Mouse (Mus musculus) thymus, adult 2 months (tissue): Measurements from ENCODE around the gene Kif23. TPM values are rescaled to one million over a fixed set of nuclear protein-coding genes. Genes with fewer than 3 reads are reported as not detected.

Experiments used
- DNase-seq: peaks from one replicate; pipeline ENCODE4 v3.0.0; 2021
- H3K27ac ChIP-seq: fragments of 200-500 bp; 2 replicates; pipeline ENCODE4 v1.5.1; 2012; ENCODE audit warnings: low read length, control low read depth; ENCODE audit not compliant: control insufficient read depth, insufficient read depth
- H3K27me3 ChIP-seq: fragments of 200-500 bp; 2 replicates; pipeline ENCODE4 v1.6.1; 2012; ENCODE audit warnings: mild to moderate bottlenecking, low read length, moderate library complexity, mixed read lengths; ENCODE audit not compliant: control insufficient read depth, insufficient read depth
- H3K36me3 ChIP-seq: fragments of 200-500 bp; 2 replicates; pipeline ENCODE4 v1.6.1; 2012; ENCODE audit warnings: mild to moderate bottlenecking, low read length, moderate library complexity; ENCODE audit not compliant: control insufficient read depth, insufficient read depth
- H3K4me1 ChIP-seq: fragments of 200-500 bp; replicated peaks from 2 replicates; pipeline ENCODE4 v1.6.1; 2012; ENCODE audit warnings: low read length; ENCODE audit not compliant: control insufficient read depth, insufficient read depth
- H3K4me3 ChIP-seq: fragments of 200-500 bp; 2 replicates; pipeline ENCODE4 v1.5.1; 2012; ENCODE audit warnings: mild to moderate bottlenecking, low read length, control low read depth, moderate library complexity; ENCODE audit not compliant: control insufficient read depth, insufficient read depth
- CTCF ChIP-seq: fragments of 200-500 bp; IDR thresholded peaks from 2 replicates; pipeline ENCODE4 v1.5.1; 2012; ENCODE audit warnings: mild to moderate bottlenecking, control low read depth, low read length, moderate library complexity, borderline replicate concordance; ENCODE audit not compliant: control insufficient read depth, poor library complexity, insufficient read depth; ENCODE audit errors: extremely low read depth
- POLR2A ChIP-seq: fragments of 200-500 bp; IDR thresholded peaks from 2 replicates; pipeline ENCODE4 v1.6.1; 2012; ENCODE audit warnings: mild to moderate bottlenecking, low read length, control low read depth, moderate library complexity; ENCODE audit not compliant: control insufficient read depth, poor library complexity, insufficient read depth; ENCODE audit errors: extremely low read depth
- WGBS: fragments of 180-500 bp; shearing (Covaris S2); methylation state at CpG from one replicate; pipeline ENCODE4 v1.1.7; 2018; 5-methylcytosine and 5-hydroxymethylcytosine counted together
- polyA plus RNA-seq: library from polyadenylated mRNA; depleted of rRNA; stranded (reverse); fragments of >200 nt; gene quantifications from 2 replicates; pipeline ENCODE4 v1.2.3, GENCODE M21; 2012; rRNA removed

Gene Kif23
- polyA plus RNA-seq, 1 experiment, result 28.4 TPM

DNA sequence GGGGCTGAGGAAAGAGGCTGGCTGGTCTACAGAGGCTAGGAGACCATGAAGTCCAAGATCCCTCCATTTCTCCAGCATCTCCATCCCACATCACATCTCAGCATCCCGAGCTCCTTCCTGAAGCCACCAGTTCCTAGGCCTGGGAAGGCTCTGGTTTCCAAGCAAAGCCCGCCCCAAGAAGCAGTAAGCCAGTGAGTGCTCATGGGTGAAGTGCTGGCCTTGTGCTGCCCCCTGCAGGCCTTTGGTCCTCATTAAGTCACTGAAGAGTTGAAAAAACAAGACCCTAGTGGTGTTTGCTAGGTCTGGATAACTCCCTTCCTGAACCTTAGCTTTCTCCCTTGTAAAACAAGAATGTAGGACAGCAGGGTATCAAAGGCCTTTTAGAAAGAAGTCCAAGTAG is 67.7 kb downstream of the Kif23 start:
- Histone ChIP-seq H3K36me3 (no peaks in the 10 kb centered on the region), H3K27me3 (no peaks in the 10 kb centered on the region; the same call in 1 of the 2 replicates), H3K4me3 (no peak overlapping the region), H3K27ac (no peak overlapping the region), H3K4me1 (peaks cover 12% of the 10 kb centered on the region)
- peak; percentile 57 for DNase-seq
- TF ChIP-seq POLR2A, result no peak
- peak; percentile 60; the same call in 1 of the 2 replicates for TF ChIP-seq CTCF
- WGBS, result 63% methylated on average over 2 of the region's 2 CpGs

DNA sequence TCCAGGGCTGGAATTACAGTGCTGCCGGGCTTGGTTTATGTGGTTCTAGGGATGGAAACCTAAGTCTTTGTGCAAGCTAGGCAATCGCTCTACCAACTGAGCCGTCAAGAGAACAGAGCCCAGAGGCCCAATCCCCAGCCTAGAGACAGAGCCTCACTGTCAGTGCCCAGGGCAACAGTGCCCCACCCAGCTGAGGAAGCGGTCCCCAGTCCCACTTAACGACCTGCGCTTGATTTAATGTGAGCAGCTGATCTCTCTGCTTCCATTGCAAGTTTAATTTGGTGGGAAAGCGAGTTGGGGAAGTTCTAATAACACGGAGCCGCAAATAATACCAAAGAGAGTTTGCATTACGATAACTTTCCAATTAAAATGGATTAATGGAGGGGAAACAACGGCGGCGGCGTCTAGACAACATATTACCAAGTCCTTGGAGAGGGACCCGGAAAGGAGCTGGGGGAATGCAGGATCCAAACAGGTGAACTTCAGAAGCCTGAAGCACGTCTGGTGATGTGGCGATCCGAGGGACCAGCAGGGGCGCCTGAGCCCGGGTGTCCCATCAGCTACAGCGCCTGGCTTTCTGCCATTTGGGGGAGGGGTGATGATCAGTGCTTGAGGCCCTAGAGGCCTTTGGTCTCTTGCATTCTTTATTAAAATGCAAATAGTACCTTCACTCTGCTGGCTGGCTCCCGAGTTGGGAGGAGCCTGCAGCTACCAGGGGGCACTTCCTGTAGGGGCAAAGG is 69.0 kb downstream of the Kif23 start:
- 86% methylated on average over 22 of the region's 22 CpGs for WGBS
- H3K27me3 ChIP-seq, result no peaks in the 10 kb centered on the region; the same call in 1 of the 2 replicates
- no peak for DNase-seq

GRCm38 (mm10) chr9:61873325-61873724 is 73.2 kb downstream of the Kif23 start:
- H3K27me3 ChIP-seq, result no peaks in the 10 kb centered on the region; the same call in 1 of the 2 replicates
- WGBS, result 15% methylated on average over 8 of the region's 8 CpGs
- no peaks in the 10 kb centered on the region for H3K36me3 ChIP-seq
- H3K4me3 ChIP-seq, result no peak overlapping the region
- H3K4me1 ChIP-seq, result peaks cover 11% of the 10 kb centered on the region; the same call in 1 of the 2 replicates
- no peak overlapping the region for H3K27ac ChIP-seq
- TF ChIP-seq CTCF, result no peak
- TF ChIP-seq POLR2A, result no peak
- no peak for DNase-seq

More for the DNA sequence above, 69.0 kb downstream of the Kif23 start:
- Histone ChIP-seq H3K4me1 (peaks cover 20% of the 10 kb centered on the region), H3K27ac (no peak overlapping the region), H3K4me3 (no peak overlapping the region), H3K36me3 (no peaks in the 10 kb centered on the region)
- TF ChIP-seq POLR2A (no peak), CTCF (no peak)

DNA sequence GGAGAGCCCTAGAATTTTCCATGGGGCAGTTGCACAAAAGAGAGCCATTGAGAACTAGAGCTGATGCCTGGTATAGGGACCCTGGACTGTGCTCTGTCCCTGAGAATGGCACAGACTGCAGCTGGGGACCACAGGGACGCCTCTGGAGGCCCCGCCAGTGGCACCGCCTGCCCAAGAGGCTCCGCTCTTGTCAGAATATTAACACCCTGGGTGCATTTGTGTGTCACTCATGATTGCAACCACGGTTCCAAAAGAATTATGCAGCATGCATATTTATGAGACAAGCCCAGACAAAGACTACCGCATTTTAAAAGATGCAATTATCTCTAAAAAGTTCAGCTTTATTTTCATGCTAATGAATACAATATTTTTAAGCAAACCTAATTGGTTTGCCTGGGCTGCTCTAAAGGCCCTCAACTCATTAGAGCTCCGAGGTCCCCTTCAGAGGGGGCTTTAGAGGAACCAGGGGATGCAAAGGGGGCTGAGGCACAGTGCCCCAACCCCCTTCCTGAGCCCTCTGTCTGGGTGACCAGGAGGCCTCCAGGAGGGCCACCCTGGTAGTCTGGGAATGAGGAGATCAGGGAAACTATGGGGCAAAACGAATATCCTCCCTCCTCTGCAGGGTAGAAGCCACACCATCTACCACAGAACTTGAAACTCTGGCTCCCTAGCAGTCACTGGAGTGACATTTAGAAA is 74.2 kb downstream of the Kif23 start:
- WGBS, result 82% methylated on average over 8 of the region's 8 CpGs
- Histone ChIP-seq H3K36me3 (no peaks in the 10 kb centered on the region), H3K4me3 (no peak overlapping the region), H3K27ac (no peak overlapping the region), H3K4me1 (peaks cover 11% of the 10 kb centered on the region; the same call in 1 of the 2 replicates), H3K27me3 (no peaks in the 10 kb centered on the region)
- DNase-seq, result no peak
- TF ChIP-seq POLR2A, result no peak
- TF ChIP-seq CTCF, result no peak

DNA sequence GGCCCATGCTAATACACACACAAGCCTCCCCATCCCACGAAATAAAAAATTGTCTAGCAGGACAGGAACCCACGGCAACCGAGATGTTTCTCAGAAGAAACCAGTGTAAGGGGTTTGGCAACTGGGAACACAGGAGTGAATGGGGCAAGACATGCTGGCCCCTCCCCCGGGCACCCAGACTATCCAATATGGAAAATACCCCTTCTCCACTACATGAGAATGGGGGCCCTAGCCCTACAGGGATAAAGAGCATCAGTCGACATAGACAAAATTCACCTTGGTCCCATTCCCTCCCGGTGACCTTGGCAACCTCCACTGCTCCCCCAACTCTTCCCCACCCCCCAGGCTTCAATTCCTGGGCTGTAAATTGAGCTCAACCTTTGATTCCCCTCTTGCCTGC is 74.7 kb downstream of the Kif23 start:
- H3K4me1 ChIP-seq, result peaks cover 11% of the 10 kb centered on the region; the same call in 1 of the 2 replicates
- H3K27ac ChIP-seq, result no peak overlapping the region
- whole genome bisulfite sequencing, result 91% methylated on average over 6 of the region's 6 CpGs
- H3K36me3 ChIP-seq, result no peaks in the 10 kb centered on the region
- no peak for DNase-seq
- H3K27me3 ChIP-seq, result no peaks in the 10 kb centered on the region
- no peak for TF ChIP-seq CTCF
- TF ChIP-seq POLR2A, result no peak
- H3K4me3 ChIP-seq, result no peak overlapping the region

DNA sequence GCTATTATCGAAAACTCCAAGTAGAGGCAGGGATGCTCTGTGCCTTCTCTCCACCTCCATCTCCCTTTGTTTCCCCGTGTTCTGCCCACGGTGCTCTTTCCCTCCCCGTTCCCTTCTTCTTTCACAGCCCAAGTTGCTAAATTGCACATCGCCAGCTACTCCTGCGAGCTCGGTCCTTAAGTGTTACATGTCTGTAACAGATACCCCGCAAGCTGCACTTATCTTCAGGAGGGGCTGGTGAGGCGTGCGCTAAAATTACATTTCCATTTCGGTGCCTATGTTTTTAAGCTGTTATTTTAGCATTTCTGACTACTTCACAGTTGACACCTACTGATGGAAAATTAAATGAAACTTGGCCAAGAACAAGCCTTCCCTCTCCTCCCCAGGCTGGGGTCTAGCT is 78.9 kb downstream of the Kif23 start:
- TF ChIP-seq POLR2A (no peak), CTCF (no peak)
- 0 out of 2 replicates have a peak, but pooled peaks cover 2% of the 10 kb centered on the region for H3K4me1 ChIP-seq
- no peak overlapping the region for H3K27ac ChIP-seq
- DNase-seq, result no peak
- WGBS, result 92% methylated on average over 11 of the region's 11 CpGs
- no peaks in the 10 kb centered on the region for H3K36me3 ChIP-seq
- H3K27me3 ChIP-seq, result no peaks in the 10 kb centered on the region
- no peak overlapping the region for H3K4me3 ChIP-seq

Other genes with a start within 250 kb of the Kif23 start
- 8,905 and 10,824 TPM in 2 replicates for gene Rplp1, start 32.2 kb downstream of the Kif23 start, polyA plus RNA-seq
- 5.1 and 5.3 TPM in 2 replicates for gene Paqr5, start 80.1 kb upstream of the Kif23 start, polyA plus RNA-seq
- gene Glce, start 175.9 kb upstream of the Kif23 start, polyA plus RNA-seq, result 2.7 and 3.5 TPM in 2 replicates